Mouse (Mus musculus): ENCODE measurements around the gene Foxs1. TPM values are rescaled to one million over a fixed set of nuclear protein-coding genes. Genes with fewer than 3 reads are reported as not detected.

Foxs1 gene
- polyA plus RNA-seq, 1 experiment from 2014 or later = 3.8 TPM

DNA sequence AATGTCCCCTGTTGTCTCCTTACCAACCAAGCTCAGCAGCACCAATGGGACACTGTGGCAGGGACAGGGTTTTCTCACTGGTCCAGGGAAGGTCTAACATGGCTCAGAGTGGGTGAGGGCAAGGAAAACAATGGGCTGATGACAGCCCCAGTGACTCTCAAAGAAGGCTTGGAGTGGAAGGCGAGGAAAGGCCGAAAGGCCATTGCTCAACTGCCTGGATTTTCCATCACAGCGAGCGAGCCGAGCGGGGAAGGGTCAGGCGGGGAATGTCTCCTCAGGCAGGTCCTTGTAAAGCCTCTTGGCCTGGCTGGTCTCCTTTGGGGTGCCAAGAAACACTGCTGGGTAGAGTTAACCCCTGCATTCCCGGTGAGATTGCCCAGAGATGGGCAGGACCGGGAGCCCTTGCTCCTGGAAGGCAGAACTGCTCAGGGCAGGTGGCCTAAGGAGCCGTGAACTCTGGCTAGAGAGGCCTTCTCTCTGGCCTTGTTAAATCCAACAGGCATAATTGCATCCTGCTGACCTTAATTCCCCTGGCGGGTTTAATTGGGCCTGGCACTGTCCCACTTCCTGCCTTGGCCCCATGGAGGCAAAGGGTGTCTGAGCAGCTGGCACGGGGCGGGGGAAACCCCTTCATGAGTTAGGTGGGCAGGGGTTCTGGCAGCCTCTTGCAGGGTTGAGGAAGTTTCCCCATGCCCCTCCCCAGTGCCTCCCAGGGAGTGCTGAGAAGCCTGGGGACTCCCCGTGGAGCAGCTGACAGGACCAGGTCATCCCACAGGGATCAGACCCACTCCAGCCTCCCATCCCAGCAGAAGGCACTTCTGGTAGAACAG, 25.7 kb downstream of the Foxs1 start:
- Histone ChIP-seq H3K4me2 (no peak overlapping the region), H3K36me3 (no peaks in the 10 kb centered on the region), H3K27me3 (peaks cover 24% of the 10 kb centered on the region), H3K9me3 (no peaks in the 10 kb centered on the region), H3K4me1 (replicated peaks) (peaks cover 20% of the 10 kb centered on the region), H3K4me3 (no peak overlapping the region), H3K27ac (no peak overlapping the region), H3K9ac (no peak overlapping the region)
- 46% methylated on average over 14 of the region's 14 CpGs for WGBS
- no peak for ATAC-seq (ENCODE audit: low FRiP score)

DNA sequence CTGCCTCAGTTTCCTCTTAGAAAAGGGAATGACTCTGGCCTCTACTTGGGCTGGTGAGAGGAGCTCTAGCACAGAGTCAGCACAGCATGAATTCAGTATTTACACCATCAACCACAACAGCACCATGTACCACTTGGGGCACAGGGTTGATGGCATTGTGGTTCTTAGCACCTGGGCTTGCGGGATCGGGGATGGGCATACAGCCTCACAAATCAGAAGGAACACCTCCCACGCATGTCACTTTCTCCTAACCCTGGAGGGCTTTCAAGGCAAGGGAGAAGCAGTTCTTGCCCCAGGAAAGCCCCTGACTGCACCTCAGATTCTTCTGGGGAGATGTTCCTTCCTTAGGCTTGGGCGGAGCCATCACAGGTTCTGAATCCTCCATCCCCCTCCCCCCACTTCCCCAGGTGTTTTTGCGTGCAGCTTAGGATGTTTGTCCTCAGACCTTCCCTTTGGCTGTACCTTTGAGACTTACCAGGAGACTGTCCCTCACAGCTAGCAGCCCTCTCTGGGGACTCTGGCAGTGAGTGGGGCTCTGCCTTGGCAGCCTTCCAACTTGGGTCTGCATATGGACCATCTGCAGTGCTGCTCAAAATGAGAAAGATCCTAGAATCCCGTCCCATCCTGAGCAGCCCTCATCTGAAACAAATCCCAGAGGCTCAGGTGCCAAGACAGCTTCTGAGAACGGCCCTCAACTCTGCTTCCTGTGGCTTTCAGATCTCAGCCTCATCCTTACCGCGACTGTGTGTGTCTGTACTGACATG, 26.6 kb downstream of the Foxs1 start:
- Histone ChIP-seq H3K4me2 (no peak overlapping the region), H3K27me3 (peaks cover 16% of the 10 kb centered on the region), H3K4me3 (no peak overlapping the region), H3K9me3 (no peaks in the 10 kb centered on the region), H3K4me1 (replicated peaks) (peaks cover 20% of the 10 kb centered on the region), H3K36me3 (no peaks in the 10 kb centered on the region), H3K27ac (no peak overlapping the region), H3K9ac (peak overlapping the region; percentile 39; the same call in 1 of the 2 replicates)
- no peak for ATAC-seq (ENCODE audit: low FRiP score)
- 61% methylated on average over 9 of the region's 9 CpGs for WGBS

DNA sequence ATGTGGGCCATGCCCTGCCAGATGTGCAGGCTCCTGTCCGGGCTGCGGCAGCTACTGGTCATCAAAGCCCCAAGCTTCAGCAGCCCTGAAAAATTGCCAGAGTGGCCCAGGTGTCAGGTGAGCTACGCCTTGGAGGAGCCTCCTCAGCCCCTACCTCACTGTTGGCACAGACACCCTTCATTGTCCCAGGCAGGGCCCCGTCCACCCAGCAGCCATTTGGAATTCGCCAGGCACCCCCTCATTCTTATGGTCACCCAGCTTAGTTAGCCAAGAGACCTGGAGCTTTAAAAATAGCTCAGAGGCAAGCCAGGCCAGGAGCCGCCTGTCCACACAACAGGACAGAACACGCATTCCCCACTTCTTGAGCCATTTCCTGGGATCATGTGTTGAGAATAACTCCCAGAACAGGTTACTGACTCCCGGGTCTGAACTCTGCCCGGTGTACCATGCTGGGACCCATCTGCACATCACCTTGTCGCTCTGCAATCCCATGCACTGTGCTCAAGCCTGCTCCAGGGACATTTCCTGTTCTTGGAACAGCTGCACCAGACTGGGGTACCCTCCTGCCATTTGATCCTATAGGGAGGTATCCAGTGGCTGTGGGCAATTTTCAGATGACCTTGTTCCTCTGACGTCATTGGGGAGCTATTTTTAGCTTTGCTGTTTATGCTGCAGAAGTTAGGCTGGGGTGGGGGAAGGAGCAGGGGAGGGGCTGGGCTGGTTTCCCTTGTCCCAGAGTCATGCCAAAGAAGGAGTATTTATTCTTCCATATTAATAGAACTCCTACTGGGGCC, 27.8 kb downstream of the Foxs1 start:
- 74% methylated on average over 11 of the region's 11 CpGs for WGBS

DNA sequence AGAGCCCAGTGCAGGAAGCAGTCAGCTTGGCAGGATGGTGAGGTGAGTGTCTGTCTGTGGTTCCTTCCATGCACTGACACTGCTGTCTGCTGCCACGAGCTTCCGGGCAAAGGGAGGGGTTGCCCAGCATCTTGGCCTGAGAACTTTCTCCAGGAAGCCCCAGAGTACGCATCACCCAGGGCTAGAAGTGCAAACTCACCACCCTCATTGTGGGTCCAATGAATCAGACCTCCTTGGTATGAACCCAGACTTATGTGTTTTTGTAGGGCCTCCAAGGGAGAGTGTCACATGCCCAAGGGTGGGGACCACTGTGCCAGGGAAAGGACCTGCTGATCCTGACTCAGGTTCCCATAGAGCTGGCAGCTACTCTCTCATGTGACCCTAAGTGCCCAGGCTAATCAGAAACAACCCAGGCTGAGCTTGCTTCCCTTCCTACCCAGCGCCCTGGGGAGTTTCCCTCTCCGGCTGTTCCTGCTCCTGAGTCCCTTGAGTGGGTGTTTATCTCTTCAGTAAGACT, 28.8 kb downstream of the Foxs1 start:
- WGBS = 83% methylated on average over 5 of the region's 5 CpGs
- H3K4me1 ChIP-seq (replicated peaks) = peaks cover 14% of the 10 kb centered on the region
- no peak overlapping the region for H3K9ac ChIP-seq
- no peak for ATAC-seq (ENCODE audit: low FRiP score)
- H3K27ac ChIP-seq = no peak overlapping the region
- no peaks in the 10 kb centered on the region for H3K9me3 ChIP-seq
- H3K36me3 ChIP-seq = no peaks in the 10 kb centered on the region
- H3K4me2 ChIP-seq = no peak overlapping the region
- no peaks in the 10 kb centered on the region for H3K27me3 ChIP-seq
- no peak overlapping the region for H3K4me3 ChIP-seq

More for the DNA sequence above, 27.8 kb downstream of the Foxs1 start:
- H3K27me3 ChIP-seq = peaks cover 3% of the 10 kb centered on the region
- ATAC-seq (ENCODE audit: low FRiP score) = no peak
- peaks cover 14% of the 10 kb centered on the region for H3K4me1 ChIP-seq (replicated peaks)
- H3K4me3 ChIP-seq = no peak overlapping the region
- no peak overlapping the region for H3K4me2 ChIP-seq
- H3K27ac ChIP-seq = no peak overlapping the region
- H3K36me3 ChIP-seq = no peaks in the 10 kb centered on the region
- H3K9ac ChIP-seq = no peak overlapping the region
- H3K9me3 ChIP-seq = no peaks in the 10 kb centered on the region

DNA sequence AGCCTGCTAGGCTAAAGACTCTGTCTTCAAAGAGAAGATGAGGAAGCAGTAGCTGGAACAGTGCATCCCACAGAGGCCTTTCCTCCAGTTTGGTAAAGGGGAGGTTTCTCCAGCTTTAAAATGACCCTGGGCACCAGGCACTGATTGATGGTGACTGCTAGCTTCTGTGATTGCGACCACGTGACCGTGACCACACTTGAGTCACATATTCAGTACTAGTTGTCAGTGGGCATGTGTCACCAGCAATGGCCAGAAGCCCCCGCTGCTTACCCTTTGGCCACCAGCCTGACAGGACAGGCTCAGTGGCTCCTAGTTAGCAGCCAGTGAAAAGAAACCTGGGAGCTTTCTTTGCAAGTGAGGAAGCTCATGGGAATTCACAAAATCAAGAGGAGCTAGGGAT, 29.4 kb downstream of the Foxs1 start:
- no peaks in the 10 kb centered on the region for H3K36me3 ChIP-seq
- no peak for ATAC-seq (ENCODE audit: low FRiP score)
- no peaks in the 10 kb centered on the region for H3K9me3 ChIP-seq
- H3K4me2 ChIP-seq = no peak overlapping the region
- no peak overlapping the region for H3K4me3 ChIP-seq
- peaks cover 14% of the 10 kb centered on the region for H3K4me1 ChIP-seq (replicated peaks)
- H3K9ac ChIP-seq = no peak overlapping the region
- H3K27ac ChIP-seq = no peak overlapping the region
- WGBS = 69% methylated on average over 4 of the region's 4 CpGs
- no peaks in the 10 kb centered on the region for H3K27me3 ChIP-seq

DNA sequence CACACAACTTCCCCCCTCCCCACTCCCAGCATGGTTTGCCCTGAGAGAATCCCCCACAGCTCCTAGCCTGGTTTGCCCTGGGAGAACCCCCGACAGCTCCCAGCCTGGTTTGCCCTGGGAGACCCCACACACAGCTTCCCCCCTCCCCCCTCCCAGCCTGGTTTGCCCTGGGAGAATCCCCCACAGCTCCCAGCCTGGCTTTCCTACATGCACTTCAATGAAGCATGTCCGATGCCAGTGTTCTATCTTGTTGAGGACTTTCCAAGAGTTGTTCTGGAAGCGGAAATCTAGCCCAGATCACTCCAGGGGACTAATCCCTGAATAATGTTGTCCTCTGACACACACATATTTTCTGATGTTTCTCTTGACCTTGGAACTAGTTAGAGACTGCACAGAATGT, 30.4 kb downstream of the Foxs1 start:
- Histone ChIP-seq H3K4me1 (replicated peaks) (peaks cover 14% of the 10 kb centered on the region), H3K36me3 (no peaks in the 10 kb centered on the region), H3K9me3 (no peaks in the 10 kb centered on the region), H3K9ac (no peak overlapping the region), H3K27me3 (no peaks in the 10 kb centered on the region), H3K4me3 (no peak overlapping the region), H3K27ac (no peak overlapping the region), H3K4me2 (no peak overlapping the region)
- 35% methylated on average over 3 of the region's 3 CpGs for WGBS
- ATAC-seq (ENCODE audit: low FRiP score) = no peak

DNA sequence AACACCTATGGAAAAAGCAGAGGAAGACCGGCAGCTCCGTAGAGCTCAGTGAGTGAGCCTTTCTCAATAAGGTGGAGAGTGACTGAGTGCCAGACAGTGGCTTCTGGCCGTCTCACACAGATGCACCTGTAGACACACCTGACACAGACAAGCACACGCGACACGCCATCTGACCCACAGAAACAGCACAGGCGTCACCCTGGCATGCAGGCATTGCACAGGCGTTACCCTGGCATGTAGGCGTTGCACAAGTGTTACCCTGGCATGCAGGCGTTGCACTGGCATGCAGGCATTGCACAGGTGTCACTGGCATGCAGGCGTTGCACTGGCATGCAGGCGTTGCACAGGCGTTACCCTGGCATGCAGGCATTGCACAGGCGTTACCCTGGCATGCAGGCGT, 31.7 kb downstream of the Foxs1 start:
- no peaks in the 10 kb centered on the region for H3K36me3 ChIP-seq
- no peaks in the 10 kb centered on the region for H3K9me3 ChIP-seq
- no peak overlapping the region for H3K9ac ChIP-seq
- WGBS = 93% methylated on average over 15 of the region's 15 CpGs
- no peak overlapping the region for H3K4me2 ChIP-seq
- no peak for ATAC-seq (ENCODE audit: low FRiP score)
- H3K27me3 ChIP-seq = no peaks in the 10 kb centered on the region
- peaks cover under 1% of the 10 kb centered on the region; the same call in 1 of the 2 replicates for H3K4me1 ChIP-seq (replicated peaks)
- no peak overlapping the region for H3K4me3 ChIP-seq
- H3K27ac ChIP-seq = no peak overlapping the region

DNA sequence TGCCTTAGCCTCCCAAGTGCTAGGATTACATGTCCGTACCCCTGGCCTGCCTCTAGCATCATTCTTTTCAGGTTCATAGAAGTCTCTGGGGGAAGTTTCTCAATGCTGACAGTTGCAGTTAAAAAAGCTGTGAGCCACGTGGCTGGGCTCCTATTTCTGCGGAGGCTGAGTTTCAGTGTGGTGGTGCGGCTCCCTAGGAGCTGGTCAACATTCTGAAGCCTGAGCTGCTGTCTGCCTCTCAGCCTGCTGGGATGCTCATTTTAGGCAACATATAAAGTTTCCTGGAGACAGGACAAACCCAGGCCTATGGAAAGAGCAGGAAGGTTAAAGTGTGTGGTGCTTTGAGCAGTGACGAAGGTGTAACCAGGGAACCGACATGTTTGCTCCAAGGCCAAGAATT, 34.0 kb downstream of the Foxs1 start:
- Histone ChIP-seq H3K4me2 (no peak overlapping the region), H3K27me3 (no peaks in the 10 kb centered on the region), H3K4me3 (no peak overlapping the region), H3K4me1 (replicated peaks) (no peaks in the 10 kb centered on the region; the same call in 1 of the 2 replicates), H3K9me3 (no peaks in the 10 kb centered on the region), H3K9ac (no peak overlapping the region), H3K36me3 (peaks cover 3% of the 10 kb centered on the region; the same call in 1 of the 2 replicates), H3K27ac (no peak overlapping the region)
- ATAC-seq (ENCODE audit: low FRiP score) = no peak
- WGBS = 78% methylated on average over 6 of the region's 6 CpGs

DNA sequence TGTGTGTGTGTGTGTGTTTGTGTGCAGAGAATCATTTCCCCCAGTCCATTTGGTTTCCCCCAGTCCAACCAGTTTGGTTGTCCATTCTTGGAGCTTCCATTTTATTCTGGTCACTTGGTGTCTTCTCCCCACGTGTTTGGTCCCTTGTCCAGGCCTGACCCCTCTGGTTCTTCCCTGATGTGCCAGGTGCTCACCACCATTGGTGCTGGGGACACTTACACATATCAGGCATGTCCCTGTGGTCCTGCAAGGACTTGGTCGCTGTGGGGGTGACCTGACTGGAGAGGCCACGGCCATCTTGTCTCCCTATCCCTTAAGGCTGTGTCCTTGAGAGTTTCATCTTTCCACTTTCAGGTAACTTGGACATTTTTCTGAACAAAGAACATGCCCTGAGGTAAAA, 36.1 kb downstream of the Foxs1 start:
- no peak for ATAC-seq (ENCODE audit: low FRiP score)
- Histone ChIP-seq H3K4me2 (no peak overlapping the region), H3K9ac (no peak overlapping the region), H3K27ac (no peak overlapping the region), H3K27me3 (no peaks in the 10 kb centered on the region), H3K9me3 (no peaks in the 10 kb centered on the region), H3K4me1 (replicated peaks) (no peaks in the 10 kb centered on the region), H3K36me3 (peaks cover 16% of the 10 kb centered on the region), H3K4me3 (no peak overlapping the region)
- 91% methylated on average over 3 of the region's 3 CpGs for WGBS

DNA sequence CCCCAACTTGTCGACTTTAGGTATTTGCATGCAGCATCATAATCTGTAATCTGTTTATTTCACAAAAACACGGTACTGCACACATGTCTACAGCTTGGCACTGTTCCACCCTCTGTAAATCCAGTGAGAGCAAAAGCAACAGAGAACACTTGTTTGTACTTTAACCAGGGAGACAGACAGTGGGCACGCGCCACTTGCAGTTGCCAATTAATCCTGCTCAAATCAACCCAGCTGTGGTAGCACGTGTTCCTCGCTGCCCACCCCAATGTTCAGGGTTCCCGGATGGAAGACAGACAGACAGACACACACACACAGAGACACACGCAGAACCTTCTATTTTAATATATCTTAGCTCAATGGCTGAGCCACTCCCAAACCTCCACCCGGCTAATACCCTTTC, 37.2 kb downstream of the Foxs1 start:
- H3K36me3 ChIP-seq = peaks cover 24% of the 10 kb centered on the region
- no peak overlapping the region for H3K4me3 ChIP-seq
- no peaks in the 10 kb centered on the region for H3K27me3 ChIP-seq
- no peaks in the 10 kb centered on the region for H3K4me1 ChIP-seq (replicated peaks)
- no peak overlapping the region for H3K9ac ChIP-seq
- no peak overlapping the region for H3K4me2 ChIP-seq
- H3K9me3 ChIP-seq = no peaks in the 10 kb centered on the region
- no peak for ATAC-seq (ENCODE audit: low FRiP score)
- WGBS = 93% methylated on average over 9 of the region's 9 CpGs
- no peak overlapping the region for H3K27ac ChIP-seq

DNA sequence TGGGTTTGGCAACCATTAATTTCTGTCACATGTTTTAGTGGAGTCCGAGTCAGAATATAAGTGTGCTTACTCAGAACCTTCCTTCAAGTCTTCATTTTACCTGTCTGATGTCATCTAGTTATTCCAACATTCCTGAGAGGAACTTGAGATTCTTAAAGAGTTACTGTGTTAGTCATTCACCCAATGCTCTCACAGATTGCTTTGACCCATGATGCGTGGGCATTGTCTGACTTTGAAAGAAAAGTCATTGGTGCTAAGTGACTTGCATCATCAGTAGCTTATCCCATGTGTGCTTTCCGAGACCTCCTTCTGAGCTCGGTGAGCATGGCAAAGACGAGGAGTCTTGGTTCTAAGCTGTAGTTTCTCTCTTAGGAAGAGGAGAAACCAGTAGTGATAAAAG, 44.2 kb downstream of the Foxs1 start:
- no peak for ATAC-seq (ENCODE audit: low FRiP score)
- peaks cover 53% of the 10 kb centered on the region for H3K36me3 ChIP-seq

DNA sequence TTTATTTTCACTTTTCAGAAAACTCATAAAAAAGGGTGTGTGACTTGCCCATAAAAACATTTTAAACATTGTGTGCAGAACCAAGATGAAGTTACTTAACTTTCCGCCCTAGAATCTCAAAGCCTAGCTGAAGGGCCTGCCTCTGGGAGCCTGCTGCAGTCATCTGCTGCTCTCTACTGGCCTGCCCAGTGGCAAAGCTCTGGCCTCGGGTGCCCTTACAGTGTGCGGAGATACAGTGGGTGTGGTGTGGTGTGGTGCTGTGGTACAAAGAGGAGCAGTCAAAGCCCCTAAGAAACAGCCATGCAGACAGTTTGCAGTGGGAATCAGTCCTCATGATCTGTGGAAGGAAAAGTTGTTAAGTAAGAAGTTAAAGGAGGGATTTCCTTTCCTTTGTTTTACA, 45.8 kb downstream of the Foxs1 start:
- H3K4me3 ChIP-seq = no peak overlapping the region
- no peak for ATAC-seq (ENCODE audit: low FRiP score)
- no peaks in the 10 kb centered on the region for H3K27me3 ChIP-seq
- peaks cover 46% of the 10 kb centered on the region for H3K36me3 ChIP-seq
- H3K27ac ChIP-seq = no peak overlapping the region
- H3K4me2 ChIP-seq = no peak overlapping the region
- H3K4me1 ChIP-seq (replicated peaks) = no peaks in the 10 kb centered on the region
- no peak overlapping the region for H3K9ac ChIP-seq
- no peaks in the 10 kb centered on the region for H3K9me3 ChIP-seq
- 94% methylated on average over 3 of the region's 3 CpGs for WGBS

More for the DNA sequence above, 44.2 kb downstream of the Foxs1 start:
- Histone ChIP-seq H3K4me1 (replicated peaks) (no peaks in the 10 kb centered on the region), H3K27ac (no peak overlapping the region), H3K27me3 (no peaks in the 10 kb centered on the region), H3K4me3 (no peak overlapping the region), H3K9me3 (no peaks in the 10 kb centered on the region), H3K4me2 (no peak overlapping the region), H3K9ac (no peak overlapping the region)
- WGBS = 91% methylated on average over 5 of the region's 5 CpGs

Measured in hindbrain, embryonic 13.5 days (tissue).